Mouse (Mus musculus) regulatory T cell (primary cell): ENCODE data around the gene Klk11.

Source experiments
- in situ Hi-C: fragments of 300-600 bp; cut with MboI, MseI; formaldehyde crosslinking; loops from one replicate; pipeline ENCODE4 v1.15.1; 2025; ENCODE audit warnings: high pct_unique_total_duplicates

Gene Klk11

DNA sequence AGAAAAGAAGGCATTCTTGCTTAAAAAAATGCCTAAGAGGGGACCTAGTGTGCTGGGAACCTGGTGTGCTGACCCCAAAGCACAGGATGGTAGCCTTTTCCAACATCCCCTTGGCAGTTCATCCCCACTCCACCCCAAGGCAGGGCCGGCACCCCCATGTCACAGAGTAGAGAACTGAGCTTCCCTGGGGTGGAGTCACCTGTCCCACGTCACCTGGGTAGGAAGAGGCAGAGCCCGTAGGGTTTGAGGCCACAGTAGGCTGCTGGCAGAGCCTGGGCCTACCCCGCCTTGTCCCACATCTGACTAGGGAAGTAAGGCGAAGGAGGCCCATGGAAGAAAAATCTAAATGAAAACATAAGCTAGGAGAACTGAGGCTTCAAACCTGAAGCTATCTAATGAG is at the start of gene Klk11:
TSS of gene Klk11 (plus strand) at position 241 of the 400 bp plus-strand sequence.
- in situ Hi-C loops, result loop anchor here (10.0 kb wide), 1 partner anchor 660 kb away; no protein-coding TSS in a partner anchor

DNA sequence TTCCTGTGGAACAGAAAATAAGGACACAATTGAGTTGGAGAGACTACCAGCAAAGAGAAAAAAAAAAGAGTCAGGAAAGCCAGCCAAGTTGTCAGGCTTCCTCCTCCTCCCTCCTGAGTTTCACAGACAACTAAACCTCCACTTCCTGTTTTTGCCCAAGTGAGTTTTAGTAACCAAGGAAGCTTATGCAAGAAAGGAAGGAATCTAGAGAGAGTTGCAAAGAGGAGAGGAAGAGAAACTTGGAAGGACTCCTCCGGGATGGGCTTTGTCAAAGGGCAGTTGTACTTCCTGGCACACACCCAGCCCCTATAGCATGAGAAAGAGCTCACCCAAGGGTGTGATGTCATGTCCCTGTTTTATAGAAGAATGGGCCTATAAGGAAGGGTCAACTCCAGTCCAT is 26.6 kb upstream of the Klk11 start:
- in situ Hi-C loops, result no loop called here

DNA sequence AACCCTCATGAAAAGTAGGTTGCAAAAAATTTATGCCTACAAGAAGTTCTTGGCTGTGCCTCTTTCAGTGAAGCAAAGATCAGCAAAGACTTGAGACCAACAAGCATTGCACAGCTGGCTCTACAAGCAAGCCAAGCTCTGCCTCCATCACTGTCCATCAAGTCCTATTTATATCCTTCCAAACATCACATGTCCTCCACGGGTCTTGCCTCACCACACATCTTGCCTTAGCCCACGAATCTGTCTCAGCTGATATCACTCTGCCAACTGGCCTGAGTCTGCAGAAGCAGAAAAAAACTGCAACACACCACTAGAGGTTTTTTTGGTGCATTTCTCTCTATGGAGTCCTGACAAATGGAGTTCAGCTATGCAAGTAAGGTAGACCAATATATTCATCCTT is 21.6 kb upstream of the Klk11 start:
- in situ Hi-C loops, result no loop called here

DNA sequence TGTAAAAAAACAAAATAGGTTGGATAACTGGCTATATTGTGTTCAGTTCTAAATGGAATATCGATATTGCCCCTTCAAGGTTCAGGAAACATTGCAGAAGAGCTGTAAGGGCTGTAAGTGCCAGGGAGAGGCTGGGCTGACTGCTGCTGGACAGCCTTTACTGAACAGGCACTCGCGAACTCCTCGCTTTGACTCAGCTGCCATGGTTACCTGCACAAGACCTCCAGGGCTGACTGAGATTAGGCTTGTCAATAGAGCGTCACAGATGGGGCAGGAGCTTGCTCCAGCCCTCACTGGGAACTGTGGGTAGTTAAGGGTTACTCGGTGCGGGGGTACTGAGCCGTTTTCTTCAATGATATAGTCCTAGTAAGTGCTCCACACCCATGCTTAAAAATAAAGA is 7.9 kb upstream of the Klk11 start:
- in situ Hi-C loops, result no loop called here

DNA sequence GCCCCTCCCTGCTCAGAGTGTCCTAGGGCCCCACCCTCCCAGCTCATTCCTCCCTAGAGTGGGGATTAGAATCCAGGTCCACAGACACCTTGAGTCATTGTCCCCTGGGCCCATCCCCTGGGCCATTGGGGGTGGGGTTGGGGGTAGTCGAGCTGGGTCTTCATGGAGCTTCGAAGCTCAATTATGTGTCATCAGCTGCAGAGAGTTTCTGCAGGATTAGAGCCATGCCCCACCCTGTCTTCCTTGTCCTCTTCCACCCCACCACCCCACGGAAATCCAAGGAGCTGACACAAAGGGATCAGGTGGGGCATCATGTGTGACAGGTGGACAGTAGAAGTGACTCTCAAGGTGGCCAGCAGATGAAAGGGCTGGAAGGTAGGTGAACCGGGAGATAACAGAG is 5.8 kb upstream of the Klk11 start, which contains the start of gene Klk12:
TSS of gene Klk12 (plus strand) at position 301 of the 400 bp plus-strand sequence.
- in situ Hi-C loops, result no loop called here

DNA sequence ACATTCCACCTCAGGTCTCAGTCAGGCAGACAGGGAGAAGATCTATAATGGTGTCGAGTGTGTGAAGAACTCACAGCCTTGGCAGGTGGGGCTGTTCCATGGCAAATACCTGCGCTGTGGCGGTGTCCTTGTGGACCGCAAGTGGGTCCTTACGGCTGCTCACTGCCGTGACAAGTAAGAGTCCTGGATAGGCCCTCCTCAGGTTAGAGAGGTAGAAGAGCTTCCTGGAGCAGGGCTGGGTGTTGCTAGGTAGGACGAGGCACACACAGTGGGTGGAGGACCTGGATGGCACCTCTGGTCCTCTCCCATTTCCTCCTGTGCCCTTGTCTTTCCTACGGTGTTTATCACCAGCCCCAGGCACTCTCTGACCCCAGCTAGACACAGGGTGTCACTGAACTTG is 4.8 kb upstream of the Klk11 start:
- in situ Hi-C loops, result loop anchor here (10.0 kb wide), 1 partner anchor 665 kb away; no protein-coding TSS in a partner anchor

DNA sequence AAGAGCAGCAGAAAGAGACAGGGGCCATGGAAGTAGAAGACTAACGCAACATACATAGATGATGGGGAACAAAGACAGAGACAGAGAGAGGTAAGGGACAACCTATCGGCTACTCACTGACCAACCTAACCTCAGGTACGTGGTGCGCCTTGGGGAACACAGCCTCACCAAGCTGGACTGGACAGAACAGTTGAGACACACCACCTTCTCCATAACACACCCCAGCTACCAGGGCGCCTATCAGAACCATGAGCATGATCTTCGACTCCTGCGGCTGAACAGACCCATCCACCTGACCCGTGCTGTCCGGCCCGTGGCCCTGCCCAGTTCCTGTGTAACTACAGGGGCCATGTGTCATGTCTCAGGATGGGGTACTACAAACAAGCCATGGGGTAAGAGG is 3.7 kb upstream of the Klk11 start:
- in situ Hi-C loops, result loop anchor here (10.0 kb wide), 1 partner anchor 664 kb away; no protein-coding TSS in a partner anchor

DNA sequence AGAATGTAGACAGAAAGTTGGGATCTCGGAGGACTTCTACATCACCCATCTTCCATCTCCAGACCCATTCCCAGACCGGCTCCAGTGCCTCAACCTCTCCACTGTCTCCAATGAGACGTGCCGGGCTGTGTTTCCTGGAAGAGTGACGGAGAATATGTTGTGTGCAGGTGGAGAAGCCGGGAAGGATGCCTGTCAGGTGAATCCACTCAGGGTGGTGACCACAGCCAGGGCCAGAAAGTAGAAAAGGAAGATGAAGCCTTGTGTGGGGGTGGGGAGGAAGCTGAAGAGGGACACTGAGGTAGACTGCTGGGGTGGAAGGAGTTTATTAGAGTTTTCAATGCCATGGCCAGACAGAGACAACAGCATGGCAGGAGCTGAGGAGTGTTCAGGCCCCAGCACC is 2.5 kb upstream of the Klk11 start:
- in situ Hi-C loops, result loop anchor here (10.0 kb wide), 1 partner anchor 663 kb away; no protein-coding TSS in a partner anchor

DNA sequence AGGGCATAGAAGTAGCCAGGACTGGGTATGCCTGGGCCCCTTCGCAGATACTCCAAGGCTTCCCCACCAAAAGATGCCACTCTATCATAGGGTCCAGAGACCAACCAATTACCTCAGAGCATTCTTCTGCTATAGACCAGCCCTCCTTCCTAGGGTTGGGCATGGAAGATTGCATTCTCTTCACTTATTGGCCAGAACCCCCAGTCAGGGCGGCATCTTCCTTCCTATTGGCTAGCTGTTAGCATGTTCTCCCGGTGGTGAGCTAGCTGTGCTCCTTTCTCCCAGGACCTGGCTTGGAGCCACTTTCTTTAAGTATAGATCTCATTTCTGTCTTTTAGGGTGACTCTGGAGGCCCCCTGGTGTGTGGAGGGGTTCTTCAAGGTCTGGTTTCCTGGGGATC is 1.5 kb upstream of the Klk11 start:
- in situ Hi-C loops, result loop anchor here (10.0 kb wide), 1 partner anchor 662 kb away; no protein-coding TSS in a partner anchor

DNA sequence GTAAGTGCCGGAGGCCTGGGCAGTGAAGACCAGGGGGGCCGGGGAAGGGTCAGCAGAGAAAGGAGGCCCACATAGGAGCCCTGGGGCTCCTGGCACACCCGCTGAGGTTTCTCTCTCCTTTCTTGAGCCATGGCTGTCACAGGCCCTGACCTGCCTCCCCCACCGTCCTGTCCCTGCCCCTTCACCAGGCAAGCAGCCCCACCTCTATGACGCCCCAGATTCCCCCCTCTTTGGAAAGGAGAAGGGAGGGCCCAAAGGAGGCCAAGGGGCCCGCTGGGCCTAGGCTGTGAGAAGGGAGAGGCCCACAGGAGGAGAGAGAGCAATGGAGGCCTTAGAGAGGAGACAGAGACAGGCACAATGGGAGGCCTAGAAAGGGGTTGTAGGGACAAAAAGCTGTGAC is 398 bp downstream of the Klk11 start:
- in situ Hi-C loops, result loop anchor here (10.0 kb wide), 1 partner anchor 660 kb away; no protein-coding TSS in a partner anchor

DNA sequence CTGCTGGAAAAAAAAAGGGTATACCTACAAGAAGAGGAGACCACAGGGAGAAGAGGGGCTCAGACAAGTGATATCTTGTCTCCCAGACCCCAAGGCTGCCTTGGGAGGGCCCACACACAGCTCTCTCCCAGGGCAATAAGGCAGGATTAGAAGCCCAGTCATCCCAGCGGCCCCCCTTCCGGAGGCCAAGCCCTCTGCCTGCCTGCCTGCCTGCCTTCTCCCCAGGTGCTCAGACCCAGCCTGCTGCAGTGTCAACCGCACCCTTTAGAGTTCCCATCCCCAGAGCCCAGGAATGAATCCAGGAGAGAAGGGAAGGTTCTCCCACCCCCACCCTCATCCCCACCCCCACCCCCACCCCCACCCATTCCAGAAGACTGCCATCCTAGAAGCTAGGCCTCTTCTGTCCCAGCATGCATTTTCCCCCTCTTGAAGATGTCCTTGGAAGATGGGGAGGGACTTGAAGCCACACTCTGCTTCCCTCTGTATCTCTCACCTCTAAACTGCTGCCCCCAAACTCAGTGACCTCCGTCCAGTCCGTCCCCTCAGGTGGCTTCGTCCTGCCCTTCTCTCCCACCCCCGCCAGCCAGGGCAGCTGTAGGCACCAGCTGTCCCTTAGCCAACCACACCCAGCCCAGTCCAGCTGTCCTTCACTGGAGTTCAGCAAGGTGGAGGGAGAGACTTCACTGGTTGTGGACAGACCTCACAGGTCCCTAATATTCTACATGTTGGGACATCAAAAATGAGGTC is 1.1 kb downstream of the Klk11 start:
- in situ Hi-C loops, result loop anchor here (10.0 kb wide), 1 partner anchor 659 kb away; no protein-coding TSS in a partner anchor

DNA sequence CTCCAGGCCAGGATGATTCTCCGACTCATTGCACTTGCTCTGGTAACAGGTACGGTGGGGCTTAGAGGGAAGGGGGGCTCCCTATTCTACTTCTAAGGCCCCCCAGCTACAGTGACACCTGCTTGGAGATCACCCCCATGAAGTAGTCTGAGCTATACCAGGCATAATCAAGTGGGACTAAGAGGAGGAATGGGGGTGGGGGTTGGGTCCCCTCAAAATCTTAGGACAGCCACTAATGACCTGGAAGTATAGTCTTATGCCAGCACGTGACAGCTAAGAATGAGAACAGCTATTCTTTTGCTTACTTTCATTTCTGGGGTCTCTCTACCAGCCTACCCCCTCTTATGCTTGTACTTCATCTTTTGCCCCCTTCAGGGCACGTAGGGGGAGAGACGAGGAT is 2.1 kb downstream of the Klk11 start:
- in situ Hi-C loops, result loop anchor here (10.0 kb wide), 1 partner anchor 658 kb away; no protein-coding TSS in a partner anchor

DNA sequence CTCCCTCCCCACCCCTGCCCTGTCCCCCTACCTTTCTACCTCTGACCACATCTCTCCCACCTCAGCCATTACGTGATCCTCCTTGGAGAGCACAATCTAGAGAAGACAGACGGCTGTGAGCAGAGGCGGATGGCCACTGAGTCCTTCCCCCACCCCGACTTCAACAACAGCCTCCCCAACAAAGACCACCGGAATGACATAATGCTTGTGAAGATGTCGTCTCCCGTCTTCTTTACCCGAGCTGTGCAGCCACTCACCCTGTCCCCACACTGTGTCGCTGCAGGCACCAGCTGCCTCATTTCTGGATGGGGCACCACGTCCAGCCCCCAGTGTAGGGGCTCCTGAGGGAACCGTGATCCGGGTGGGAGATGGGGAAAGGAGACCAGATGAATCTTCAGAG is 3.0 kb downstream of the Klk11 start:
- in situ Hi-C loops, result loop anchor here (10.0 kb wide), 1 partner anchor 657 kb away; no protein-coding TSS in a partner anchor

DNA sequence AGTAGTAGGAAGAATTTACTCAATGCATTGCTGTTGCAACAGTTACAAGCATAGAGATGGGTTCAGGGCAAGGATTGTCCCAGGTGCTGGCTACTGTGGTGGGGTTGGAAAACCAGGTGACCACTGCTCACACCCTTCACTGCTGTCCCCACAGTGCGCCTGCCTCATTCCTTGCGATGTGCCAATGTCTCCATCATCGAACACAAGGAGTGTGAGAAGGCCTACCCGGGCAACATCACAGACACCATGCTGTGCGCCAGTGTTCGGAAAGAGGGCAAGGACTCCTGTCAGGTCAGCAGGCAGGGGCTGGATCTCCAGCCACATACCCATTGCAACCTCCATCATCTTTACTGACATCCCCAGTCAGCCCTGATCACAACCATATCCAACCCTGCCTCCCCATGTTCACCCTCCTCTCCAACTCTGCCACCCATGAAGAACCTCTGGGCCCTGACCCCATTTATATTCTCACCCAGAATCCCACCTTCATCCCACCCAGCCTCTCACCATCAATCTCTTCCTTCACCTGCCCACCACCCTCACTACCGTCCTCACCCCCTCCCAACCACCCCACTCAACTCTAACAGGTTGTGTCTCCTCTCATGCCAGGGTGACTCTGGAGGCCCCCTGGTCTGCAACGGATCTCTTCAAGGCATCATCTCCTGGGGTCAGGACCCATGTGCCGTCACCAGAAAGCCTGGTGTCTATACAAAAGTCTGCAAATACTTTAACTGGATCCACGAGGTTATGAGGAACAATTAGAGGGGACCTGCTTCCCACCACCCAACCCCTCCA is 4.0 kb downstream of the Klk11 start:
- in situ Hi-C loops, result loop anchor here (10.0 kb wide), 1 partner anchor 656 kb away; no protein-coding TSS in a partner anchor

DNA sequence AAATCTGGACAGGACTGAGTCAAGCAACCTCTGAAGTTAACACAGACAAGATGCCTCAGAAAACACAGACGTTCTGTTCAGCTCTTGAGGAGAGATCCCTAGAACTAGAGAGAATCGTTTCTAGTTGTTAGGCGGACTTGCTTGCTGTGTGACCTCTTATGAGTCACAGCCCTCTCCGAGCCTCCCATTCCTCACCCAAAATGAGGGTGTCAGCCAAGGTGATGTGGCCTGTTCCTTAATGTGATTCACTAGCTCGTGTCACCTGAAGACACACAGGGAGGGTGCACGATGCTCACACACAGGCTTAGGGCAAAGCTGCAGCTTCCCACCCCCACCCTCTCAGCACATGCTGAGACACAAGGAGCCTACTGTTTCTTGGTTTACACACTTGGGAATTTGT is 5.8 kb downstream of the Klk11 start:
- in situ Hi-C loops, result no loop called here

DNA sequence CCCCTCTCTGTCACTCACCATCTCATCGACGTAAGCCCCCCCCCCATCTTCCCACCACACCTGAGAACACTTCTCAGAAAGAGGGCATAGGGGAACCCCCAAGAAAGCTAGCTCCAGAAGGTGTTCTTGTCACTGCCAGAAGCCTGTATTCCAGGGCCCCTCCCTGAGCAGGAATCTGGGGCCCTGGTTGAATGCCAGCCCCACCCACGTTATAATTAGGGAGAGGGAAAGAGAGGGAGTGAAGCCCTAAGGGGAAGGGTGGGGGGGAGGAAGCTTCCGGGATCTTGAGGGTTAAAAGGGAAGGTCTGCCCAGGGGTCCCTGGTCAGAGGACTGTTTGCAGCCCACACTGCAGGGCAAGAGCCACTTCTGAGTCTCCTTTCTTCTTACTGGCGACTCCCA is 6.3 kb downstream of the Klk11 start, which contains the start of gene Klk10:
TSS of gene Klk10 (plus strand) at position 290 of the 400 bp plus-strand sequence.
- in situ Hi-C loops, result no loop called here

DNA sequence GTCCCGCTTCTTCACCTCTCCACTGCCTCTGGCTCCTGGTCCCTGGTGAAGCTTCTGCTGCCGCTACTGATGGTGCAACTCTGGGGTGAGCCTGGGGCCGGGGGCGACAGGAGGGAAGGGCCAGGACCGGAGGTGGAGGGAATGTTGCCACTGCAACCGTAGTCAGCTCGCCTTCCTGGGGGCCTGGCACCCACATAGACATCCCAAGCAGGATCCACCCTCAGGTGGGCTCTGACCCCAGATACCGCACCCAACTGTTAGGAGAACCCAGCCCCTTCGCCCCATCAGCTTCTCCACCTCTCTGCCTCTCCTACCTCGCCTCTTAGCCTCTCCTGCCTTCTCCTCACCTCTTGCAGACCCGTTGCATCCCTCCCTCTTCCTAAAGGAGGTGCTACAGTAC is 7.1 kb downstream of the Klk11 start:
- in situ Hi-C loops, result no loop called here

DNA sequence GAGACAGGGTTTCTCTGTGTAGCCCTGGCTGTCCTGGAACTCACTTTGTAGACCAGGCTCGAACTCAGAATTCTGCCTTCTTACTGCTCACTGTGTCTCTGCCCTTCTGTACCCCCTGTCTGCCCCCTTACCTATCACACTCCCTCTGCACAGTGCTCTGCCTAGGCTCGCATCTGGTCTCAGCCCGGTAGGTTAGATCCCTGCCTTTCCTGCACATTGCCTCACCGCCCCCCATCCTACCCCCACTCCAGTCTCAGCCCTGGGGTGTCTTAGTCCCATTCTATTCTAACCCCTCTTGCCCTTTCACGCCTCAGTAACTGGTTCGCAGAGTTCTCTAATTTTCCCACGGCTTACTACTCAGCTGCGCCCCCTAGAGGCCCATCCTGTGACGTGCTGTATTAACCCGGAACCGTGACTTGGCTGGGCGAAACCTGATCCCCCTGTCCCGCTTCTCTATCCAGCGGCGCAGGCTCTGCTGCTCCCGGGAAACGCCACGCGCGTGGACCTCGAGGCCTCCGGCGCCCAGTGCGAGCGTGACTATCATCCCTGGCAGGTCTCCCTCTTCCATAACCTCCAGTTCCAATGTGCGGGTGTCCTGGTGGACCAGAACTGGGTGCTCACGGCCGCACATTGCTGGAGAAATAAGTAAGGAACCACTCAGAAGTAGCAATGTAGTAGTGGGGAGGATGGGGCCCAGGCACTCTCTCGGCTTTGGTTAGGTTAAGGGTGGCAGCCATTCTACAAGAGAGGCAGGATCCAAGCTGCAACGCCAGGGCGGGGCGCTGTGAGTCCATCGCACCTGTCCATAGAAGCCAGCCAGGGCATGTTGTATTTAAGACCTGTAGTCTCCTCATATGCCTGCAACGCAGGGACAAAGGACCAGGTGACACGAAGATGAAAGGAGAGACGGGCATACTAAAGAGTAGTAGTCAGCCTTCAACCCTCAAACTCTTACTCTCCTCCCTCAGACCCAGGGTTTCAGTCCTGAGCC is 8.2 kb downstream of the Klk11 start:
- in situ Hi-C loops, result no loop called here

DNA sequence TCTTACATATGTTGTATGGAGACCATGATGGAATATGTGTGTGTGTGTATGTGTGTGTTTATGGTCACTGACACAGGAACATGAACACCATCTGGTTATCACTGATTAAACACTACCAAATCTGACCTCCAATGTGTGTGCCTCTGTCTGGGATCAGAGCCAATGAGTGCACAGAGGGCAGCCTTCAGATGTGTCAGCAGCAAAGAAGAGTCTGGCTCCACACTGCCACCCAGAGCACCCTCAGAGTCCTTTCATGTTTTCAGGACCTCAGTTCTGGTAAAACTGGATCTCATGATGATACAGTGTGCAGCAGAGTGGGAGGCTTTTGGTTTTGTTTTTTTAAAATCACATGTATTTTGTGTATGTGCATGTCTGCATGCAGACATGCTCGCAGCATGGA is 10.9 kb downstream of the Klk11 start:
- in situ Hi-C loops, result no loop called here

DNA sequence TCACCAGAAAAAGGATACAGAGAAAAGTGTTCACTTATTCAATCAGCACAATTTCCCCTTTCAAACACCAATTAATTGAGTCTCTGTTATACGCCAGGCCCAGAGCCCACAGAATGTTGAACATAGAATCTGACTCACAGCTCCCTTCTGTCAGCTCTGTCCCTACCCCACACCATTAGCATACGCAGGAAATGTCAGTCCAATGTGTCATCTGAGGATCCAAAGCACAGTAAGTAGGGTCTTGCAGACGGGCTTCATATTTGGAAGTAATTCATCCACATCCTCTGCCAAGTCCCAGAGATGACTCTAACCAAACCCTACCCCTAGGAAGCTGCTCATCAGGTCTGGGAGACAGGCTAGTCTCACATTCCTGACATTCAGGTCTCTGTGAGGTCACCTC is 13.7 kb downstream of the Klk11 start:
- in situ Hi-C loops, result no loop called here

DNA sequence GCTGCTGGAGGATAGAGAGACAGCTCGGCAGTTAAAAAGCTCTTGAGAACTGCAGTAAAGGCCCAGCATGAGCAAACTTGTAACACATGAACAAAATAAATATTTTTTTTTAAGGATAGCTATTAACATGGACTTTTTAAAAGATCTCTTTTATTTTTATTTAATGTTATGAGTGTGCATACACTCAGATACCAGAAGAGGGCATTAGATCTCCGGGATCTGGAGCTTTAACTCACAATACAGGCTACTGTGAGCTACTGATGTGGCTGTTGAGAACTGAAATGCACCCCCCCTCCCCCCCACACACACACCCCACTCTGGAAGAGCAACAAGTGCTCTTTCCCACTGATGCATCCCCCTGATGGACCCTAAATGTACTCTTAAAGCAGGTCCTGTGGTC is 14.9 kb downstream of the Klk11 start:
- in situ Hi-C loops, result no loop called here
